Mouse (Mus musculus): ENCODE data around the gene A230072I06Rik.

A230072I06Rik gene

GRCm38 (mm10) chr8:12278663-12279312 is at the start of gene A230072I06Rik:
A230072I06Rik (plus strand) TSS chr8:12278819.
- peak in 1 of 2 experiments; percentile 28 for DNase-seq (ENCODE audit: low spot score in 2 of 2)

- no peak for DNase-seq (ENCODE audit: low spot score in 2 of 2)
These were observed 44.6 kb upstream of the A230072I06Rik start for GRCm38 (mm10) chr8:12234039-12234438.

GRCm38 (mm10) chr8:12238775-12239174 is 39.8 kb upstream of the A230072I06Rik start:
- no peak for DNase-seq (ENCODE audit: low spot score in 2 of 2)

- DNase-seq (ENCODE audit: low spot score in 2 of 2) = no peak
These were observed 38.5 kb upstream of the A230072I06Rik start for GRCm38 (mm10) chr8:12240143-12240542.

GRCm38 (mm10) chr8:12243746-12244145 is 34.9 kb upstream of the A230072I06Rik start:
- DNase-seq (ENCODE audit: low spot score in 2 of 2) = peak in 1 of 2 experiments; percentile 8

- DNase-seq (ENCODE audit: low spot score in 2 of 2) = no peak
These were observed 18.7 kb upstream of the A230072I06Rik start for GRCm38 (mm10) chr8:12259890-12260289.

- no peak for DNase-seq (ENCODE audit: low spot score in 2 of 2)
These were observed 18.1 kb upstream of the A230072I06Rik start for GRCm38 (mm10) chr8:12260476-12261029.

GRCm38 (mm10) chr8:12261556-12261955 is 17.1 kb upstream of the A230072I06Rik start:
- no peak for DNase-seq (ENCODE audit: low spot score in 2 of 2)

- DNase-seq (ENCODE audit: low spot score in 2 of 2) = no peak
These were observed 13.6 kb upstream of the A230072I06Rik start for GRCm38 (mm10) chr8:12264996-12265395.

- no peak for DNase-seq (ENCODE audit: low spot score in 2 of 2)
These were observed 10.8 kb upstream of the A230072I06Rik start for GRCm38 (mm10) chr8:12267863-12268262.

GRCm38 (mm10) chr8:12268306-12268829 is 10.3 kb upstream of the A230072I06Rik start:
- DNase-seq (ENCODE audit: low spot score in 2 of 2) = no peak

GRCm38 (mm10) chr8:12279482-12280192 is 1.0 kb downstream of the A230072I06Rik start:
- no peak for DNase-seq (ENCODE audit: low spot score in 2 of 2)

GRCm38 (mm10) chr8:12282128-12282527 is 3.5 kb downstream of the A230072I06Rik start:
- peak in 1 of 2 experiments; percentile 45 for DNase-seq (ENCODE audit: low spot score in 2 of 2)

- DNase-seq (ENCODE audit: low spot score in 2 of 2) = no peak
These were observed 11.9 kb downstream of the A230072I06Rik start for GRCm38 (mm10) chr8:12290551-12290950.

GRCm38 (mm10) chr8:12298326-12298950 is 19.8 kb downstream of the A230072I06Rik start:
- DNase-seq (ENCODE audit: low spot score in 2 of 2) = no peak

GRCm38 (mm10) chr8:12301998-12302397 is 23.4 kb downstream of the A230072I06Rik start:
- DNase-seq (ENCODE audit: low spot score in 2 of 2) = no peak

GRCm38 (mm10) chr8:12312975-12313734 is 34.5 kb downstream of the A230072I06Rik start:
- DNase-seq (ENCODE audit: low spot score in 2 of 2) = no peak

- DNase-seq (ENCODE audit: low spot score in 2 of 2) = no peak
These were observed 35.6 kb downstream of the A230072I06Rik start for GRCm38 (mm10) chr8:12314258-12314657.

GRCm38 (mm10) chr8:12315177-12315576 is 36.6 kb downstream of the A230072I06Rik start:
- DNase-seq (ENCODE audit: low spot score in 2 of 2) = no peak

- DNase-seq (ENCODE audit: low spot score in 2 of 2) = peak in 1 of 2 experiments; percentile 44
These were observed 41.3 kb downstream of the A230072I06Rik start for GRCm38 (mm10) chr8:12319755-12320455.

- no peak for DNase-seq (ENCODE audit: low spot score in 2 of 2)
These were observed 43.5 kb downstream of the A230072I06Rik start for GRCm38 (mm10) chr8:12322071-12322470.
